Mouse (Mus musculus) gastrocnemius, adult 2 months (tissue): ENCODE data around the gene Hacl1. TPM values are rescaled to one million over a fixed set of nuclear protein-coding genes. Genes with fewer than 3 reads are reported as not detected.

Experiments used
- DNase-seq: peaks from one replicate; pipeline ENCODE4 v3.0.0; 2022
- H3K27ac ChIP-seq: fragments of 200-600 bp; 2 replicates; pipeline ENCODE4 v1.8.1; 2022; ENCODE audit warnings: mild to moderate bottlenecking
- H3K4me3 ChIP-seq: fragments of 200-600 bp; 2 replicates; pipeline ENCODE4 v1.8.1; 2022; ENCODE audit warnings: mild to moderate bottlenecking, moderate library complexity
- CTCF ChIP-seq: fragments of 200-600 bp; IDR thresholded peaks from 2 replicates; pipeline ENCODE4 v1.8.1; 2022; ENCODE audit warnings: antibody characterized with exemption, mild to moderate bottlenecking, moderate library complexity
- intact Hi-C: fragments of 180-260 bp; cut with DNase I; formaldehyde crosslinking; loops from one replicate; pipeline ENCODE4 v1.15.1; 2025
- long read RNA-seq, 2 experiments: library from polyadenylated mRNA; stranded (forward); transcript quantifications; one replicate each; pipeline ENCODE4 v2.0.0; 2021
- total RNA-seq, 2 experiments: library from RNA; stranded (reverse); gene quantifications; 2 replicates each; pipeline ENCODE4 v1.2.3; 2021

Gene Hacl1
- total RNA-seq = 1 to 10 TPM; 4.9 to 5.7 TPM
- long read RNA-seq, experiment 1, transcript Hacl1-201 (17 exons, 2,644 nt) = major isoform, 7 of 8 reads
- long read RNA-seq, experiment 1, partial matches to known transcripts = 0 of 8 reads
- long read RNA-seq, experiment 1, other reads (novel, unspliced or antisense) = 1 of 8 reads
- long read RNA-seq, experiment 2, transcript Hacl1-201 (17 exons, 2,644 nt) = major isoform, 5 of 5 reads
- long read RNA-seq, experiment 2, partial matches to known transcripts = 0 of 5 reads
- long read RNA-seq, experiment 2, other reads (novel, unspliced or antisense) = 0 of 5 reads

- no peak for TF ChIP-seq CTCF
- H3K4me3 ChIP-seq = peak within 1 kb of the TSS; percentile 75
- peak; percentile 91 for DNase-seq
- peak within 1 kb of the TSS; percentile 94 for H3K27ac ChIP-seq
- intact Hi-C loops = no loop called here
These were observed at the start of gene Hacl1, which contains the start of gene Btd for GRCm38 (mm10) chr14:31640890-31641505. Gene Hacl1, minus strand, starts transcription at chr14:31641286. Gene Btd, plus strand, starts transcription at chr14:31641028.

GRCm38 (mm10) chr14:31686231-31686630 lies 45.1 kb upstream of the Hacl1 start:
- no peak for DNase-seq
- TF ChIP-seq CTCF = no peak
- Histone ChIP-seq H3K4me3 (no peak overlapping the region), H3K27ac (no peak overlapping the region)
- intact Hi-C loops = no loop called here

GRCm38 (mm10) chr14:31685680-31686079 lies 44.6 kb upstream of the Hacl1 start:
- no peak for TF ChIP-seq CTCF
- intact Hi-C loops = no loop called here
- no peak overlapping the region for H3K4me3 ChIP-seq
- no peak for DNase-seq
- H3K27ac ChIP-seq = no peak overlapping the region

- TF ChIP-seq CTCF = no peak
- Histone ChIP-seq H3K4me3 (no peak overlapping the region), H3K27ac (no peak overlapping the region)
- no peak for DNase-seq
- intact Hi-C loops = no loop called here
These were observed 43.4 kb upstream of the Hacl1 start for GRCm38 (mm10) chr14:31684343-31685040.

- DNase-seq = no peak
- Histone ChIP-seq H3K4me3 (no peak overlapping the region), H3K27ac (no peak overlapping the region)
- TF ChIP-seq CTCF = no peak
- intact Hi-C loops = no loop called here
These were observed 42.5 kb upstream of the Hacl1 start for GRCm38 (mm10) chr14:31683610-31684009.

GRCm38 (mm10) chr14:31681931-31682555 lies 41.0 kb upstream of the Hacl1 start:
- DNase-seq = no peak
- H3K27ac ChIP-seq = peak overlapping the region; percentile 53; the same call in 1 of the 2 replicates
- intact Hi-C loops = no loop called here
- no peak for TF ChIP-seq CTCF
- no peak overlapping the region for H3K4me3 ChIP-seq

- no peak overlapping the region for H3K27ac ChIP-seq
- no peak for DNase-seq
- no peak for TF ChIP-seq CTCF
- H3K4me3 ChIP-seq = no peak overlapping the region
- intact Hi-C loops = no loop called here
These were observed 40.2 kb upstream of the Hacl1 start for GRCm38 (mm10) chr14:31681291-31681690.

- no peak for DNase-seq
- H3K27ac ChIP-seq = no peak overlapping the region
- no peak overlapping the region for H3K4me3 ChIP-seq
- intact Hi-C loops = no loop called here
- no peak for TF ChIP-seq CTCF
These were observed 39.6 kb upstream of the Hacl1 start for GRCm38 (mm10) chr14:31680656-31681055.

GRCm38 (mm10) chr14:31671635-31672320 lies 30.7 kb upstream of the Hacl1 start:
- intact Hi-C loops = no loop called here
- no peak overlapping the region for H3K27ac ChIP-seq
- DNase-seq = no peak
- TF ChIP-seq CTCF = no peak
- no peak overlapping the region for H3K4me3 ChIP-seq

GRCm38 (mm10) chr14:31669642-31670490 lies 28.8 kb upstream of the Hacl1 start:
- H3K27ac ChIP-seq = peak overlapping the region; percentile 87
- DNase-seq = peak; percentile 58
- peak overlapping the region; percentile 70 for H3K4me3 ChIP-seq
- intact Hi-C loops = no loop called here
- no peak for TF ChIP-seq CTCF

- TF ChIP-seq CTCF = no peak
- H3K27ac ChIP-seq = peak overlapping the region; percentile 87
- intact Hi-C loops = no loop called here
- H3K4me3 ChIP-seq = peak overlapping the region; percentile 70
- DNase-seq = peak; percentile 88
These were observed 28.1 kb upstream of the Hacl1 start for GRCm38 (mm10) chr14:31669161-31669611.
